In the genomic region with DNA sequence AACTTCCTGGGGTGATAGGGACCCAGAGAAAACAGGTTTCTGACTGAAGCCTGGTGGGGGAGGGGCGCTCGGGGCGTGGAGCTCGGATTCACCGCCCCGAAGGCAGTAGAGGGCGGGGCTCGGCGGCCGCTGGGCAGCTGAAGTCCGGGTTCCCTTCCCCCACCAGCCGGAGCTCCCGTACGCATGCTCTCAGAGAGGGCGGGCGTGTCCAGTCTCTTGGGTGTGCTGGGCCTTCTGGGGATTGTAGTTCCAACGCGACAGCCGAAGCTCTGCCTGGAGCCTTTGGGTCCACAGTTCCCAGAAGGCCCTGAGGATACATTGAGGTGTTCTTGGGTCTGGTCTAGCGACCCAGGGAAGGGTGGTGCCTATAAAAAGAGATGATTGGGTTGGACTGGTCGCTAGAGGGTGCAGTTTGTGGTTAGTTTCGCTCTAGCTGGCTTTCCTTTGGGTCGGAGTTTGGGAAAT, we compare ENCODE assay signal across 8 mouse cellular contexts. TPM values are rescaled to one million over a fixed set of nuclear protein-coding genes. Genes with fewer than 3 reads are reported as not detected.
A peak's percentile ranks its signal among the peaks of the same experiment; 100 is the strongest.
DNase-seq lines count a peak whose midpoint lies in the region; ATAC-seq and TF ChIP-seq lines count a peak whose summit lies in the region.

No protein-coding gene starts in this region.

- H3K9ac ChIP-seq in forebrain, embryonic 12.5 days, result peak overlapping the region; percentile 62
- peak overlapping the region; percentile 92 for H3K9ac ChIP-seq in liver, postnatal 0 days (replicated peaks)
- no peak overlapping the region; the same call in 1 of the 2 replicates for H3K9ac ChIP-seq in neural tube, embryonic 14.5 days (replicated peaks; ENCODE audit: low read depth, low read length)

- intact Hi-C loops in heart, postnatal 10 days (cut with DNase I), result loop anchor here (2.0 to 10.0 kb wide), 2 partner anchors 34 to 310 kb away; a partner anchor contains a TSS

- TF ChIP-seq CTCF in E14TG2a.4 (conservative IDR thresholded peaks at IDR 0.05; ENCODE audit: low read length), result peak; percentile 46
- TF ChIP-seq CTCF in liver, postnatal 0 days (IDR thresholded peaks at IDR 0.05; ENCODE audit: low read depth), result peak; percentile 84

- peaks cover 59% of the 10 kb centered on the region for H3K4me1 ChIP-seq in E14TG2a.4 (replicated peaks; ENCODE audit: low read depth, low read length)
- peaks cover 4% of the 10 kb centered on the region for H3K4me1 ChIP-seq in forebrain, embryonic 12.5 days
- peaks cover 43% of the 10 kb centered on the region for H3K4me1 ChIP-seq in liver, postnatal 0 days (ENCODE audit: insufficient read depth)
- peaks cover 3% of the 10 kb centered on the region; the same call in 1 of the 2 replicates for H3K4me1 ChIP-seq in neural tube, embryonic 14.5 days (ENCODE audit: control insufficient read depth, insufficient read depth, low read length)

- H3K4me2 ChIP-seq in forebrain, embryonic 12.5 days, result peak overlapping the region; percentile 75
- peak overlapping the region; percentile 74 for H3K4me2 ChIP-seq in liver, postnatal 0 days (ENCODE audit: low read depth, low read length)
- peak overlapping the region; percentile 68 for H3K4me2 ChIP-seq in neural tube, embryonic 14.5 days (ENCODE audit: low read depth, low read length)

- peak; percentile 46 for TF ChIP-seq EP300 in liver, postnatal 0 days (IDR thresholded peaks at IDR 0.05; ENCODE audit: low read depth)

- WGBS in forebrain, embryonic 12.5 days, result under 1% methylated on average over 23 of the region's 23 CpGs
- under 1% methylated on average over 23 of the region's 23 CpGs for WGBS in large intestine, adult 2 months
- WGBS in liver, postnatal 0 days (ENCODE audit: insufficient replicate concordance), result under 1% methylated on average over 23 of the region's 23 CpGs
- WGBS in neural tube, embryonic 14.5 days, result under 1% methylated on average over 23 of the region's 23 CpGs

- DNase-seq in c-Kit-positive CD71-positive TER-119-positive erythroid progenitor cells, embryonic 14.5 days (ENCODE audit: low spot score), result peak; percentile 99
- DNase-seq in heart, postnatal 10 days, result peak; percentile 99
- DNase-seq in large intestine, adult 2 months (ENCODE audit: low read depth, low spot score), result peak; percentile 99
- peak; percentile 99 for DNase-seq in liver, postnatal 0 days
- peak; percentile 99 for DNase-seq in testis, postnatal 10 days (ENCODE audit: low spot score)

- peaks cover 32% of the 10 kb centered on the region for H3K36me3 ChIP-seq in E14TG2a.4 (ENCODE audit: insufficient read depth, low read length)
- H3K36me3 ChIP-seq in forebrain, embryonic 12.5 days (replicated peaks), result peaks cover 22% of the 10 kb centered on the region
- peaks cover 23% of the 10 kb centered on the region for H3K36me3 ChIP-seq in liver, postnatal 0 days (replicated peaks; ENCODE audit: insufficient read depth, low read length)
- peaks cover 8% of the 10 kb centered on the region; the same call in 1 of the 2 replicates for H3K36me3 ChIP-seq in neural tube, embryonic 14.5 days (ENCODE audit: control insufficient read depth, insufficient read depth, low read length)

- ATAC-seq in forebrain, embryonic 12.5 days (ENCODE audit: low FRiP score), result peak; percentile 91
- peak; percentile 85 for ATAC-seq in liver, postnatal 0 days
- peak; percentile 89 for ATAC-seq in neural tube, embryonic 14.5 days (ENCODE audit: low read depth)

- H3K4me3 ChIP-seq in E14TG2a.4 (replicated peaks; ENCODE audit: low read length), result peak overlapping the region; percentile 95
- H3K4me3 ChIP-seq in forebrain, embryonic 12.5 days (replicated peaks), result peak overlapping the region; percentile 73
- H3K4me3 ChIP-seq in liver, postnatal 0 days (ENCODE audit: low read depth, low read length), result peak overlapping the region; percentile 92
- peak overlapping the region; percentile 53 for H3K4me3 ChIP-seq in neural tube, embryonic 14.5 days (ENCODE audit: low read depth, low read length)

- no peaks in the 10 kb centered on the region for H3K9me3 ChIP-seq in E14TG2a.4 (ENCODE audit: low read length)
- no peaks in the 10 kb centered on the region for H3K9me3 ChIP-seq in forebrain, embryonic 12.5 days
- no peaks in the 10 kb centered on the region for H3K9me3 ChIP-seq in liver, postnatal 0 days (ENCODE audit: low read length)
- no peaks in the 10 kb centered on the region for H3K9me3 ChIP-seq in neural tube, embryonic 14.5 days (ENCODE audit: control insufficient read depth, low read length)

- H3K27me3 ChIP-seq in E14TG2a.4 (ENCODE audit: insufficient read depth, low read length), result no peaks in the 10 kb centered on the region
- H3K27me3 ChIP-seq in forebrain, embryonic 12.5 days, result no peaks in the 10 kb centered on the region
- H3K27me3 ChIP-seq in liver, postnatal 0 days (ENCODE audit: insufficient read depth, low read length), result no peaks in the 10 kb centered on the region
- H3K27me3 ChIP-seq in neural tube, embryonic 14.5 days (ENCODE audit: control insufficient read depth, insufficient read depth, low read length), result no peaks in the 10 kb centered on the region

- peak overlapping the region; percentile 94 for H3K27ac ChIP-seq in forebrain, embryonic 12.5 days
- H3K27ac ChIP-seq in liver, postnatal 0 days (ENCODE audit: low read depth), result peak overlapping the region; percentile 99
- H3K27ac ChIP-seq in neural tube, embryonic 14.5 days (ENCODE audit: low read depth, low read length), result peak overlapping the region; percentile 72; the same call in 1 of the 2 replicates

RNA-seq across cellular contexts. Expression of a gene that starts 1.0 kb away (rescaled TPM):
- polyA plus RNA-seq in forebrain, embryonic 12.5 days (2016; fragmentation: Nextera tagmentation; extraction: Ambion mirVana), result 20.0 and 21.9 TPM in 2 replicates
- total RNA-seq in heart, postnatal 10 days (2021), result 10 to 100 TPM in 1 of 2 experiments, 1 to 10 TPM in 1; 9.1 to 10.4 TPM
- polyA plus RNA-seq in large intestine, adult 2 months (2012; rRNA removed), result 14.5 and 15.3 TPM in 2 replicates
- polyA plus RNA-seq in liver, postnatal 0 days (2015; fragmentation: Nextera tagmentation; extraction: Ambion mirVana), result 16.2 and 17.0 TPM in 2 replicates
- polyA plus RNA-seq in neural tube, embryonic 14.5 days (2014; fragmentation: Nextera tagmentation; extraction: Ambion mirVana), result 5.7 and 10.0 TPM in 2 replicates

RNA-seq across cellular contexts. Expression of a gene that starts 12.2 kb away (rescaled TPM):
- 12.9 and 13.1 TPM in 2 replicates for polyA plus RNA-seq in forebrain, embryonic 12.5 days (2016; fragmentation: Nextera tagmentation; extraction: Ambion mirVana)
- 10 to 100 TPM; 13.1 to 13.4 TPM for total RNA-seq in heart, postnatal 10 days (2021)
- 54.5 and 60.4 TPM in 2 replicates for polyA plus RNA-seq in large intestine, adult 2 months (2012; rRNA removed)
- polyA plus RNA-seq in liver, postnatal 0 days (2015; fragmentation: Nextera tagmentation; extraction: Ambion mirVana), result 18.3 and 18.5 TPM in 2 replicates
- 6.1 and 10.7 TPM in 2 replicates for polyA plus RNA-seq in neural tube, embryonic 14.5 days (2014; fragmentation: Nextera tagmentation; extraction: Ambion mirVana)

RNA-seq across cellular contexts. Expression of a gene that starts 24.6 kb away (rescaled TPM):
- 2.9 and 3.5 TPM in 2 replicates for polyA plus RNA-seq in forebrain, embryonic 12.5 days (2016; fragmentation: Nextera tagmentation; extraction: Ambion mirVana)
- total RNA-seq in heart, postnatal 10 days (2021), result 1 to 10 TPM; 3.1 to 3.6 TPM
- 1.1 and 1.2 TPM in 2 replicates for polyA plus RNA-seq in large intestine, adult 2 months (2012; rRNA removed)
- 0.25 and 0.28 TPM in 2 replicates for polyA plus RNA-seq in liver, postnatal 0 days (2015; fragmentation: Nextera tagmentation; extraction: Ambion mirVana)
- polyA plus RNA-seq in neural tube, embryonic 14.5 days (2014; fragmentation: Nextera tagmentation; extraction: Ambion mirVana), result 0.43 and 1.1 TPM in 2 replicates

RNA-seq across cellular contexts. Expression of a gene that starts 26.7 kb away (rescaled TPM):
- 18.1 and 22.2 TPM in 2 replicates for polyA plus RNA-seq in forebrain, embryonic 12.5 days (2016; fragmentation: Nextera tagmentation; extraction: Ambion mirVana)
- 10 to 100 TPM; 38.2 to 40.8 TPM for total RNA-seq in heart, postnatal 10 days (2021)
- 60.1 and 72.7 TPM in 2 replicates for polyA plus RNA-seq in large intestine, adult 2 months (2012; rRNA removed)
- 372 and 407 TPM in 2 replicates for polyA plus RNA-seq in liver, postnatal 0 days (2015; fragmentation: Nextera tagmentation; extraction: Ambion mirVana)
- 12.1 and 23.0 TPM in 2 replicates for polyA plus RNA-seq in neural tube, embryonic 14.5 days (2014; fragmentation: Nextera tagmentation; extraction: Ambion mirVana)

RNA-seq across cellular contexts. Expression of a gene that starts 27.0 kb away (rescaled TPM):
- polyA plus RNA-seq in forebrain, embryonic 12.5 days (2016; fragmentation: Nextera tagmentation; extraction: Ambion mirVana), result 0.47 and 1.3 TPM in 2 replicates
- under 1 TPM; 0.74 to 0.87 TPM for total RNA-seq in heart, postnatal 10 days (2021)
- polyA plus RNA-seq in large intestine, adult 2 months (2012; rRNA removed), result 0.19 and 0.34 TPM in 2 replicates
- polyA plus RNA-seq in liver, postnatal 0 days (2015; fragmentation: Nextera tagmentation; extraction: Ambion mirVana), result 0.02 and 0.18 TPM in 2 replicates
- 3.9 and 5.6 TPM in 2 replicates for polyA plus RNA-seq in neural tube, embryonic 14.5 days (2014; fragmentation: Nextera tagmentation; extraction: Ambion mirVana)

Comparison
In these comparisons a context has a peak if more than half of its experiments do, and no peak if none do; other contexts are left out.
1. Peak in every context shown above with its lines: DNase-seq, ATAC-seq, H3K4me3 ChIP-seq and H3K27ac ChIP-seq.